Mouse (Mus musculus) stomach, postnatal 0 days (tissue): Measurements from ENCODE around the gene Notch1. TPM values are rescaled to one million over a fixed set of nuclear protein-coding genes. Genes with fewer than 3 reads are reported as not detected.

Source experiments
- ATAC-seq: fragments of 200-750 bp; cut with Nextera tagmentation; 2 replicates; pipeline ENCODE4 v1.8.0; 2017; ENCODE audit not compliant: low FRiP score, low TSS enrichment
- DNase-seq: peaks from one replicate; pipeline ENCODE4 v3.0.0-alpha.2; 2016; ENCODE audit warnings: low spot score
- H3K27ac ChIP-seq: fragments of 300-500 bp; sonication (generic); replicated peaks from 2 replicates; pipeline ENCODE4 v1.5.1; 2014; ENCODE audit warnings: mild to moderate bottlenecking, control low read depth
- H3K27me3 ChIP-seq: fragments of 300-500 bp; sonication (generic); 2 replicates; pipeline ENCODE4 v1.6.1; 2014; ENCODE audit warnings: low read length; ENCODE audit not compliant: control insufficient read depth, insufficient read depth
- H3K36me3 ChIP-seq: fragments of 300-500 bp; sonication (generic); 2 replicates; pipeline ENCODE4 v1.6.1; 2014; ENCODE audit warnings: low read length, mixed read lengths; ENCODE audit not compliant: control insufficient read depth, insufficient read depth
- H3K4me1 ChIP-seq: fragments of 300-500 bp; sonication (generic); replicated peaks from 2 replicates; pipeline ENCODE4 v1.6.1; 2014; ENCODE audit warnings: antibody characterized with exemption; ENCODE audit not compliant: control insufficient read depth, insufficient read depth
- H3K4me2 ChIP-seq: fragments of 300-500 bp; sonication (generic); replicated peaks from 2 replicates; pipeline ENCODE4 v1.6.1; 2014; ENCODE audit warnings: low read depth, mild to moderate bottlenecking, control low read depth, moderate library complexity
- H3K4me3 ChIP-seq: fragments of 300-500 bp; sonication (generic); 2 replicates; pipeline ENCODE4 v1.5.1; 2014; ENCODE audit warnings: low read depth, low read length, control low read depth
- H3K9ac ChIP-seq: fragments of 300-500 bp; sonication (generic); 2 replicates; pipeline ENCODE4 v1.6.1; 2014; ENCODE audit warnings: mild to moderate bottlenecking, low read length, control low read depth, mixed read lengths
- H3K9me3 ChIP-seq: fragments of 300-500 bp; sonication (generic); 2 replicates; pipeline ENCODE4 v1.6.1; 2016; ENCODE audit warnings: low read length; ENCODE audit not compliant: control insufficient read depth
- CTCF ChIP-seq: IDR thresholded peaks from 2 replicates; pipeline ENCODE4 v1.5.1; 2016; ENCODE audit warnings: antibody characterized with exemption, low read depth, mild to moderate bottlenecking, moderate library complexity
- EP300 ChIP-seq: optimal IDR thresholded peaks from 2 replicates; pipeline ENCODE3; 2016; ENCODE audit warnings: antibody characterized with exemption
- WGBS: fragments of 180-500 bp; shearing (Covaris S2); extraction: QIAGEN DNeasy Blood & Tissue Kit; methylation state at CpG from one replicate; pipeline ENCODE4 v1.1.7; 2014; 5-methylcytosine and 5-hydroxymethylcytosine counted together
- microRNA-seq: library from miRNA; unstranded; fragments of <30 nt; microRNA quantifications from one replicate; pipeline ENCODE4, GENCODE M21; 2016
- polyA plus RNA-seq: library from polyadenylated mRNA; unstranded; fragments of >200 nt; fragmentation: Nextera tagmentation; extraction: Ambion mirVana; gene quantifications from 2 replicates; pipeline ENCODE4 v1.2.1, GENCODE M21; 2015

Notch1 gene
- polyA plus RNA-seq, 1 experiment from 2014 or later, result 4.8 TPM

DNA sequence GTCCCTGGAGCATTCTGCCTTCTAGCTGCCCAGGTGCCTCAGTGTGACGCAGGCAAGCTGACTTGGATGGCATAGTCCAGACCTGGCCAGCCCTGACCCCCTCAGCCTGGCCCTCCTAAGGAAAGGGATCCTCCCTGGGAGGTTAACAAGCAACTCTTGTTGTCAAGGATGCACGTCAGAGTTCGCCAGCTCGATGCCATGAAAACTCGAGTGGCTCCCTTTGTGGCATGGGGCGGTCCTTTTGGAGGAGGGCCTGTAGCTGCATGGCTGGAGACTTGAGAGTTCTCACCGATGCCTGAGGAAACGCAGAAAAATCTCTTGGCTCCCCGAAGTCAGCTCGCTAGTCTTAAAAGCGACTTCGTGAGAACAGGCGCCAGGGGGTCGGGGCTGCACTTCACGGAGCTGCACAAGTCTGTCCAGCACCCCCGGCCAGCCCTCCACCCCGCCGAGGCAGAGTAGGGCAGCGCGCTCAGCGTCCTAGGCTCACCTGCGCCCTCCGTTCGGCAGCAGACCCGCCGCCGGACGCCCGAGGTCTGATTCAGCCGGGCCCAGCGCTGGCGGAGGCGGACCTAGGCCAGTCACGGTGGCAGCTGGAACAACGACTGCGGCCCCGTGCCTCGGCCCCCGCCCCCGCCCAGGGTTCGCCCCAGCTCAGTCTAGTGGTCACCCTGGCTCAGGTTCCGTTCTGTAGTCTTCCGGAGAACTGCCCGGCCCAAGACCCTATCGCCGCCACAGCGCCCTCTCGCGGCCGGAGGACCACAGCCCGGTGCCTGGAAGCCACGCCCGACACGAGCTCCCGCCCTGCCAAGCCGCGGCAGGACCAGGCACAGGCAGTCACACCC lies 107.7 kb downstream of the Notch1 start, which contains the start of gene Inpp5e:
Gene Inpp5e, minus strand, starts transcription at position 689 of the 842 bp plus-strand sequence.
- DNase-seq (peak; percentile 99), ATAC-seq (peak; percentile 96)
- TF ChIP-seq EP300, result no peak
- peak; percentile 98 for TF ChIP-seq CTCF
- WGBS, result under 1% methylated on average over 55 of the region's 57 CpGs
- Histone ChIP-seq H3K27me3 (no peaks in the 10 kb centered on the region), H3K4me1 (peaks cover 10% of the 10 kb centered on the region), H3K9me3 (no peaks in the 10 kb centered on the region), H3K36me3 (peaks cover 13% of the 10 kb centered on the region), H3K4me2 (peak within 1 kb of the TSS; percentile 89), H3K4me3 (peak within 1 kb of the TSS; percentile 86), H3K27ac (peak within 1 kb of the TSS; percentile 87), H3K9ac (peak within 1 kb of the TSS; percentile 94)

Small RNAs within 50 kb of the gene (microRNA-seq; reads per million reads assigned to microRNA genes)
- not detected for gene Mir6996

Other genes starting within 250 kb of the Notch1 start
- gene Ccdc187, start 222.1 kb downstream of the Notch1 start, polyA plus RNA-seq, result 0.21 and 0.40 TPM in 2 replicates
- 20.4 and 20.9 TPM in 2 replicates for gene Gpsm1, start 201.1 kb downstream of the Notch1 start, polyA plus RNA-seq
- gene Dnlz, start 164.6 kb downstream of the Notch1 start, polyA plus RNA-seq, result 15.1 and 16.6 TPM in 2 replicates
- 0.51 and 0.55 TPM in 2 replicates for gene Card9, start 155.7 kb downstream of the Notch1 start, polyA plus RNA-seq
- gene Snapc4, start 136.0 kb downstream of the Notch1 start, polyA plus RNA-seq, result 7.4 and 9.5 TPM in 2 replicates
- 52.6 and 58.9 TPM in 2 replicates for gene Entr1, start 127.3 kb downstream of the Notch1 start, polyA plus RNA-seq
- 53.3 and 55.4 TPM in 2 replicates for gene Pmpca, start 127.3 kb downstream of the Notch1 start, polyA plus RNA-seq
- gene Inpp5e, start 107.5 kb downstream of the Notch1 start, polyA plus RNA-seq, result 6.3 and 7.7 TPM in 2 replicates
- 10.6 and 11.7 TPM in 2 replicates for gene Sec16a, start 71.4 kb downstream of the Notch1 start, polyA plus RNA-seq
- gene Egfl7, start 63.4 kb upstream of the Notch1 start, polyA plus RNA-seq, result 49.7 and 54.3 TPM in 2 replicates
- 0.18 TPM in 1 of 2 replicates, not detected in the other for gene Gm20532, start 70.0 kb upstream of the Notch1 start, polyA plus RNA-seq
- gene Agpat2, start 87.8 kb upstream of the Notch1 start, polyA plus RNA-seq, result 109 and 120 TPM in 2 replicates
- 10.9 and 13.4 TPM in 2 replicates for gene Fam69b, start 111.8 kb upstream of the Notch1 start, polyA plus RNA-seq
- not detected in 2 replicates for gene Lcn4, start 154.6 kb upstream of the Notch1 start, polyA plus RNA-seq